Mouse (Mus musculus): ENCODE results near the gene E030025P04Rik. TPM values are rescaled to one million over a fixed set of nuclear protein-coding genes. Genes with fewer than 3 reads are reported as not detected.

E030025P04Rik gene
- polyA plus RNA-seq, 1 experiment from 2014 or later: not detected

DNA sequence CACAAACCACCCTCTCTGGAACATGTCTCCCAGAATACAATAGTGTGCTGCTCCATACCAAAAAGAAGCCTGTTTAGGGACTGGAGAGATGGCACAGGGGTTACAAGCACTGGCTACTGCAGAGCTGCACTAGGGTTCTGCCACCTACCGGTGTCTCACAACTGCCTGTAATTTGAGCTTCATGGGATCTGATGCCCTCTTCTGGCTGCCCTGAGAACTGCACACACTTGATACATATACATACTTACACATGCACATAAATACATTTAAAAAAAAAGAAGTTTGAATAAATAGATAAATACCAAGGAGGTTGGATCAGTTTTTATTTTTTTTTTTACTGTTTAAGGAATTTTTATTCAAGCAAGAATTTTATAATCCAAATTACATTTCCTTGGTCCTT, 28.1 kb upstream of the E030025P04Rik start:
- Histone ChIP-seq H3K4me3 (ENCODE audit: low read depth, low read length) (no peak overlapping the region), H3K4me2 (ENCODE audit: low read length) (no peak overlapping the region), H3K9me3 (replicated peaks; ENCODE audit: control insufficient read depth, low read length, poor library complexity, severe bottlenecking) (no peaks in the 10 kb centered on the region), H3K36me3 (ENCODE audit: control insufficient read depth, insufficient read depth, low read length) (no peaks in the 10 kb centered on the region), H3K4me1 (ENCODE audit: control insufficient read depth, insufficient read depth, low read length) (no peaks in the 10 kb centered on the region), H3K27ac (ENCODE audit: low read length) (no peak overlapping the region), H3K9ac (ENCODE audit: low read depth, low read length) (no peak overlapping the region), H3K27me3 (ENCODE audit: control insufficient read depth, insufficient read depth, low read depth, low read length) (no peaks in the 10 kb centered on the region)
- no peak for ATAC-seq
- 96% methylated on average over 1 of the region's 1 CpGs for whole genome bisulfite sequencing

DNA sequence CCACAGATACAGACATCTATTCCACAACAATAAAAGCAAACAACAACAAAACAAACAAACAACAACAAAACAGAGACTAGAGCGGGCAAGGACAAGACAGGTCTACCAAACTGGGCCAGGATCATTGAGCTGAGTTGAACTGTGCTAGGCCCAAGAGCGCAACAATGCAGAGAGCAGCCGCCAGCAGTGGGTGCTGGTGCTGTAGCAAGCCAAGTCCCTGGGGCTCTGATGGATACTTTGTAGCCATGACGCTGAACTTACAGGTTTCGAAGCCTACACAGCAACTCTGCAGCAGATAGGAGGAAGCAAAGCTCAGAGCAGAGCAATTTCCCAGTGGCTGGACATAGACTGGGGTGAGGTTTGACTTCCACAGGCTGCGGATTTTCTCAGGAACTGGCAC, 26.6 kb upstream of the E030025P04Rik start:
- Histone ChIP-seq H3K27me3 (ENCODE audit: control insufficient read depth, insufficient read depth, low read depth, low read length) (no peaks in the 10 kb centered on the region), H3K9ac (ENCODE audit: low read depth, low read length) (no peak overlapping the region), H3K9me3 (replicated peaks; ENCODE audit: control insufficient read depth, low read length, poor library complexity, severe bottlenecking) (no peaks in the 10 kb centered on the region), H3K4me1 (ENCODE audit: control insufficient read depth, insufficient read depth, low read length) (no peaks in the 10 kb centered on the region), H3K4me2 (ENCODE audit: low read length) (no peak overlapping the region), H3K36me3 (ENCODE audit: control insufficient read depth, insufficient read depth, low read length) (no peaks in the 10 kb centered on the region), H3K4me3 (ENCODE audit: low read depth, low read length) (no peak overlapping the region), H3K27ac (ENCODE audit: low read length) (no peak overlapping the region)
- ATAC-seq: no peak
- 95% methylated on average over 6 of the region's 6 CpGs for WGBS

DNA sequence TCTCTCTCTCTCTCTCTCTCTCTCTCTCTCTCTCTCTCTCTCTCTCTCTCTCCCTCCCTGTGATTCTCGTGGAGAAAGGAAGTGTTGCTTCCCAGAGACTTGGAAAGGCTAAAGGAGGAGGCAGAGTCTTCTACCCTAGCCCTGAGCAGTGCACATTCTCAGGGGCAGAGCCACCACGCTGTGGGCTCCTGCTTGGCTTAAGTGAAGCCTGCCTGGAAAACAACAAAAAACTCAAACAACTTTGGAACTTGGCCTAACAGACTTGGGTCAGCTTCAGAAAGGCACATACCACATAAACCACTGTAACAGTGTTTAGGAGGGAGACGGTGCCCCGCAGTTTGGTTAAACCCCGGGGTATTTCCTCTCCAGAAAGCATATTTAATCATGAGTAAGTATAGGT, 13.5 kb upstream of the E030025P04Rik start:
- Histone ChIP-seq H3K27me3 (ENCODE audit: control insufficient read depth, insufficient read depth, low read depth, low read length) (no peaks in the 10 kb centered on the region), H3K4me2 (ENCODE audit: low read length) (no peak overlapping the region), H3K9ac (ENCODE audit: low read depth, low read length) (no peak overlapping the region), H3K27ac (ENCODE audit: low read length) (no peak overlapping the region), H3K9me3 (replicated peaks; ENCODE audit: control insufficient read depth, low read length, poor library complexity, severe bottlenecking) (no peaks in the 10 kb centered on the region), H3K4me1 (ENCODE audit: control insufficient read depth, insufficient read depth, low read length) (no peaks in the 10 kb centered on the region), H3K4me3 (ENCODE audit: low read depth, low read length) (no peak overlapping the region), H3K36me3 (ENCODE audit: control insufficient read depth, insufficient read depth, low read length) (no peaks in the 10 kb centered on the region)
- ATAC-seq: no peak
- 71% methylated on average over 5 of the region's 5 CpGs for WGBS

DNA sequence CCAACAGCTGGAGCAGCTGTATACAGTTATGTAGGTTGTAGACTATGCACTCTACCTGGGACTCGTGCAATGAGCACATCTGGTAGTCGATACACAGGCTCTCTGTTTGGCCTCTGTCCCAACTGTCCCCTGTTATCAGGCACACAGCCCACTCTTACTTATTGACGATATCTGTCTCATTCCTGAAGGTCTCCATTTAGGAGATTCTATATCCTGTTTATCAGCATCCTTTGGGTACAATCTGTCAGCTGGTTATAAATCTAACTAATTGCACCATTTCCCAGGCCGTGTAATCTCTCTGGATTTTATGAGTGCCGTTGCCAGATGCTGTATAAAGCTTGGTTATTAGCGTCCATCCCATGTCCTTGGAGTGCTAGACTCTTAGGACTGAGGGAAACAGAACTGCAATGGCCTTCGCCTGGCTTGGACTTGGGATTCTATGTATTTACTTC, 747 bp upstream of the E030025P04Rik start:
- Histone ChIP-seq H3K4me3 (ENCODE audit: low read depth, low read length) (no peak overlapping the region), H3K9ac (ENCODE audit: low read depth, low read length) (no peak overlapping the region), H3K36me3 (ENCODE audit: control insufficient read depth, insufficient read depth, low read length) (no peaks in the 10 kb centered on the region), H3K4me1 (ENCODE audit: control insufficient read depth, insufficient read depth, low read length) (no peaks in the 10 kb centered on the region), H3K4me2 (ENCODE audit: low read length) (no peak overlapping the region), H3K27ac (ENCODE audit: low read length) (no peak overlapping the region), H3K27me3 (ENCODE audit: control insufficient read depth, insufficient read depth, low read depth, low read length) (no peaks in the 10 kb centered on the region), H3K9me3 (replicated peaks; ENCODE audit: control insufficient read depth, low read length, poor library complexity, severe bottlenecking) (no peaks in the 10 kb centered on the region)
- no peak for ATAC-seq
- 81% methylated on average over 7 of the region's 7 CpGs for WGBS

DNA sequence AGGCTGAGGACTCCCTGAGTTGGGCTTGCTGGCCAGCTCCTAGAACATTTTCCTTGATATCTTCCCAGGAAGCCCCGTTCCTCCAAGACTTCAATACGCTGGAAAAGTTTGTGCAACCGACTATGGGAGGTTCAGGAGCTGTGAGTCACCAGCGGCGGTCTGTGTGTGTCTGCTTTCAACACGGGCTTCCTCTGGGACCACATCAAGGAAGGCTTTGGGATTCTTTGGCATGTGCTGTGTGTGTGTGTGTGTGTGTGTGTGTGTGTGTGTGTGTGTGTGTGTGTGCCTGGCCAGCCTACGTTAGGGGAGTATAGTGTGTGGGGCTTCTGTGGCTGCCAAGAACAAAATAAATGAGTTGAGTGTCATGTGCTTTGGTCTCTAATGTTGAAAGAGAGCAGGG, 17.7 kb downstream of the E030025P04Rik start:
- Histone ChIP-seq H3K4me3 (ENCODE audit: low read depth, low read length) (no peak overlapping the region), H3K27ac (ENCODE audit: low read length) (no peak overlapping the region), H3K4me1 (ENCODE audit: control insufficient read depth, insufficient read depth, low read length) (no peaks in the 10 kb centered on the region), H3K36me3 (ENCODE audit: control insufficient read depth, insufficient read depth, low read length) (no peaks in the 10 kb centered on the region), H3K9ac (ENCODE audit: low read depth, low read length) (no peak overlapping the region), H3K4me2 (ENCODE audit: low read length) (no peak overlapping the region), H3K9me3 (replicated peaks; ENCODE audit: control insufficient read depth, low read length, poor library complexity, severe bottlenecking) (0 out of 2 replicates have a peak, but pooled peaks cover 2% of the 10 kb centered on the region), H3K27me3 (ENCODE audit: control insufficient read depth, insufficient read depth, low read depth, low read length) (no peaks in the 10 kb centered on the region)
- 67% methylated on average over 7 of the region's 7 CpGs for WGBS
- ATAC-seq: no peak

DNA sequence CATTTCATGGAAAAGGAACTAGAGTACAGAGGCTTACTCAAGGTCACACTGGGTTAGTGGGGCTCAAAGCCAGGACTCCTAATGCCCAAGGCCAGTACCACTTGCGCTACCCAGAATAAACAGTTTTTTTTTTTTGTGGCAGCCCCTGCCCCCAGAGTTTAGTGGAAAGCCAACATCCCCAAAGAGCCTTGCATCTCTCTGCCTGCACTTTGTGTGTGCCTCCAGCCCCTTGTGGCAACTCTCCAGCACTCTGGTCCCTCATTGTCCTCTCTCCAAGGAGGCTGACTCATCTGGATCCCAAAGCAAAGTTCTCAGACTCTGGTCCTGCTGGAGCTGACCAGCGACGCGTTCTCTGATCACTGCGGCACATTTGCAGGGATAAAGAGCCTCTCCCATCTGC, 18.7 kb downstream of the E030025P04Rik start:
- Histone ChIP-seq H3K27ac (ENCODE audit: low read length) (no peak overlapping the region), H3K9me3 (replicated peaks; ENCODE audit: control insufficient read depth, low read length, poor library complexity, severe bottlenecking) (0 out of 2 replicates have a peak, but pooled peaks cover 2% of the 10 kb centered on the region)
- WGBS: 68% methylated on average over 5 of the region's 5 CpGs

DNA sequence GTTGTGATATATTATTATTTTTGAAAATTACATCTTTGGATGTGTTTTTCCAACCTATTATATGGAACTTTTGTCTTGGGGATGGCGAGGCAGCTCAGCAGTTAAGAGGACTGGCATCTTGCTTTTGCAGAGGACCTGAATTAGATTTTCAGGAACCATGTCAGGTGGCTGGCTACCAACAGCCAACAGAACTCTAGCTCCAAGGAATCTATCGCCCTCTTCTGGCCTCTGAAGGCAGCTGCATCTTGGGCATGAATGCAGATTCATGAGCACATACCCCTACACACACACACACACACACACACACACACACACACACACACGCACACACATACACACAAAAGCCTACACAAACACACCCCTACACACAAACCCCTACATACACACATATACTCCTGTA, 19.9 kb downstream of the E030025P04Rik start:
- Histone ChIP-seq H3K4me1 (ENCODE audit: control insufficient read depth, insufficient read depth, low read length) (no peaks in the 10 kb centered on the region), H3K9me3 (replicated peaks; ENCODE audit: control insufficient read depth, low read length, poor library complexity, severe bottlenecking) (no peaks in the 10 kb centered on the region), H3K27ac (ENCODE audit: low read length) (no peak overlapping the region), H3K4me3 (ENCODE audit: low read depth, low read length) (no peak overlapping the region), H3K27me3 (ENCODE audit: control insufficient read depth, insufficient read depth, low read depth, low read length) (no peaks in the 10 kb centered on the region), H3K36me3 (ENCODE audit: control insufficient read depth, insufficient read depth, low read length) (no peaks in the 10 kb centered on the region), H3K9ac (ENCODE audit: low read depth, low read length) (no peak overlapping the region), H3K4me2 (ENCODE audit: low read length) (no peak overlapping the region)
- no peak for ATAC-seq
- 64% methylated on average over 3 of the region's 3 CpGs for WGBS

More for the DNA sequence above, 18.7 kb downstream of the E030025P04Rik start:
- no peak overlapping the region for H3K9ac ChIP-seq (ENCODE audit: low read depth, low read length)
- H3K4me1 ChIP-seq (ENCODE audit: control insufficient read depth, insufficient read depth, low read length): no peaks in the 10 kb centered on the region
- no peaks in the 10 kb centered on the region for H3K27me3 ChIP-seq (ENCODE audit: control insufficient read depth, insufficient read depth, low read depth, low read length)
- no peak overlapping the region for H3K4me2 ChIP-seq (ENCODE audit: low read length)
- ATAC-seq: no peak
- no peak overlapping the region for H3K4me3 ChIP-seq (ENCODE audit: low read depth, low read length)
- no peaks in the 10 kb centered on the region for H3K36me3 ChIP-seq (ENCODE audit: control insufficient read depth, insufficient read depth, low read length)

DNA sequence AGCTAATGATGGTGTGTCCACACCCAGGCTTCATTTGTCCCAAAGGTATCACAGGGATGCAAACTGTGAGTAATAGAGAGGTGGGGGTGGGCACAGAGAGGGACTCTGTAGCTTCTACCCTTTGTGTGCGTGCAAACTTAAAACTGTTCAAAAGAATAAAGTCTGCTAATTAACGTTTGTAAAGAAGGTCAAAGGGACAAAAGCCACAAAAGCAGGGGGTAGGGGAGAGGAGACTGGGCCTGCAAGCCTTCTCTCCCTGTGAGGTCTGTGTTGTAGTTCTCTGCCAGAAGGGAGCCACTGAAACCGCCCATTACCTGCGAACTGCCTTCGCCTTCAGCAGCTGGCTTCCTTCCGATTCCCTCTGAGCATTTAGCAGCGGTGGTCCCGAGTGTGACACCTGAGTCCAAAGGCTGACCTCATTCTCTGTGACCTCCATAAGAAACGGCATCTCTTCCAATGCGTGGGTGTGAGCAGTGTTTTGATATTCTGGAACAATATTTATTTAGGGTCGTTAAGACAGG, 34.3 kb downstream of the E030025P04Rik start:
- 28% methylated on average over 11 of the region's 11 CpGs for WGBS
- H3K4me2 ChIP-seq (ENCODE audit: low read length): no peak overlapping the region
- no peaks in the 10 kb centered on the region for H3K27me3 ChIP-seq (ENCODE audit: control insufficient read depth, insufficient read depth, low read depth, low read length)
- H3K9me3 ChIP-seq (replicated peaks; ENCODE audit: control insufficient read depth, low read length, poor library complexity, severe bottlenecking): no peaks in the 10 kb centered on the region
- H3K36me3 ChIP-seq (ENCODE audit: control insufficient read depth, insufficient read depth, low read length): no peaks in the 10 kb centered on the region
- no peak overlapping the region for H3K27ac ChIP-seq (ENCODE audit: low read length)
- no peak overlapping the region for H3K4me3 ChIP-seq (ENCODE audit: low read depth, low read length)
- H3K4me1 ChIP-seq (ENCODE audit: control insufficient read depth, insufficient read depth, low read length): peaks cover 21% of the 10 kb centered on the region
- no peak overlapping the region for H3K9ac ChIP-seq (ENCODE audit: low read depth, low read length)
- ATAC-seq: no peak

DNA sequence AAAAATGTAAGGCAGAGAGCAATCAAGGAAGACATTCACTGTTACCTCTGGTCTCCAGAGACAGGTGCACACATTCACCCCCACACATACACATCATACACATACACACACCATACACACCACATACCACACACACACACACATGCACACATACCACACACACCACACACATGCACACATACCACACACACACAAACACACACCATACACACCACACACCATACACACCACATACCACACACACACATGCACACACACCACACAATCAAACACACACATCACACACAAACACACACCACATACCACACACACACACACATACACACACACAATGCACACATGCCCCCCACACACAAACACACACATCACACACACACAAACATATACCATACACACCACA, 35.1 kb downstream of the E030025P04Rik start:
- no peaks in the 10 kb centered on the region for H3K36me3 ChIP-seq (ENCODE audit: control insufficient read depth, insufficient read depth, low read length)

More for the DNA sequence above, 35.1 kb downstream of the E030025P04Rik start:
- no peak overlapping the region for H3K27ac ChIP-seq (ENCODE audit: low read length)
- no peak overlapping the region for H3K4me2 ChIP-seq (ENCODE audit: low read length)
- H3K27me3 ChIP-seq (ENCODE audit: control insufficient read depth, insufficient read depth, low read depth, low read length): no peaks in the 10 kb centered on the region
- ATAC-seq: no peak
- H3K4me1 ChIP-seq (ENCODE audit: control insufficient read depth, insufficient read depth, low read length): peaks cover 21% of the 10 kb centered on the region
- no peaks in the 10 kb centered on the region for H3K9me3 ChIP-seq (replicated peaks; ENCODE audit: control insufficient read depth, low read length, poor library complexity, severe bottlenecking)
- H3K9ac ChIP-seq (ENCODE audit: low read depth, low read length): no peak overlapping the region
- H3K4me3 ChIP-seq (ENCODE audit: low read depth, low read length): no peak overlapping the region
